Mouse (Mus musculus): Measurements from ENCODE around the gene Sf3b2. TPM values are rescaled to one million over a fixed set of nuclear protein-coding genes. Genes with fewer than 3 reads are reported as not detected.

The Sf3b2 gene
- polyA plus RNA-seq (2015; fragmentation: Nextera tagmentation; extraction: Ambion mirVana) = 347 and 373 TPM in 2 replicates

DNA sequence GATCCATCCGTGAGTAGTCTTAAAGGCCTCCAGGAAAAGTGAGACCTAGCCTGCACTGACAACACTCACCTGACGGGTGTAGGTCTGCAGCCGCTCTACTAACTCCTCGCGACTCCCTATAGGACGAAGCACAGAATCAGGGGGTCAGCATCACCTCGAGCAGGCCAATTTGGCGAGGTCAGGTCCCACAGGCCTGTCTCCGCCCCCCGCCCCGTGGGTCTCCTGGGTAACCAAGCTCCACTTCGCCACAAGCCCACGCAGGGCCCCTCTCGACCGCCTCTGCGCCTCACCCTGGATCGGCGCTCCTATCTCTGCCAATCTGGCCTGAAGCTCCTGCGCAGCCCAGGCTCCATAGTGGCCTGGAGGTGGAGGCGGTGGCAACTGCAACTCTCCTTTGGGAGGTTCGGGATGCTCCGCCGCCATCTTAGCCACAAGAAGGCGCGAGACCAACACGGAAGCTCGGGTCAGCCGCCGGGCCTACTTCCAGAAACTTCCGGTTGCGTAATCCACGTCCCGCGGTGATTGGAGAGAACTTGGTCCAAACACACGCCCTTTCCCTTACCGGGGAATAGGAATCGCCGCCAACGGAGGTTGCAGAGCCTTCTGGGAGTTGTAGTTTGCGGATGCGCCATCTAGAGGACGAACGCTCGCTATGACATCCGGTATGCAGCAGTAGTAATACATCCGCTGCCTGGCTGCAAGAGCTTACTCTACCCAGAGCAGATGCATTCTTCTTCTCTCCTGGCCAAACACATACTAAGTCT lies at the start of gene Sf3b2:
Gene Sf3b2 (minus strand): TSS at position 484 of the 764 bp plus-strand sequence.
- H3K9ac ChIP-seq (replicated peaks; ENCODE audit: low read depth, low read length) = peak within 1 kb of the TSS; percentile 92
- WGBS = under 1% methylated on average over 46 of the region's 46 CpGs
- H3K4me1 ChIP-seq (replicated peaks; ENCODE audit: control insufficient read depth, insufficient read depth, low read length) = peaks cover 37% of the 10 kb centered on the region
- H3K36me3 ChIP-seq (ENCODE audit: control insufficient read depth, insufficient read depth) = peaks cover 14% of the 10 kb centered on the region
- peak within 1 kb of the TSS; percentile 94 for H3K27ac ChIP-seq (ENCODE audit: low read length)
- H3K27me3 ChIP-seq (replicated peaks; ENCODE audit: control insufficient read depth, insufficient read depth, low read length) = no peaks in the 10 kb centered on the region
- peak within 1 kb of the TSS; percentile 96 for H3K4me3 ChIP-seq (replicated peaks; ENCODE audit: low read length)
- peak within 1 kb of the TSS; percentile 85 for H3K4me2 ChIP-seq (ENCODE audit: low read length)
- ATAC-seq = peak; percentile 96
- H3K9me3 ChIP-seq (ENCODE audit: control insufficient read depth, low read length) = no peaks in the 10 kb centered on the region

DNA sequence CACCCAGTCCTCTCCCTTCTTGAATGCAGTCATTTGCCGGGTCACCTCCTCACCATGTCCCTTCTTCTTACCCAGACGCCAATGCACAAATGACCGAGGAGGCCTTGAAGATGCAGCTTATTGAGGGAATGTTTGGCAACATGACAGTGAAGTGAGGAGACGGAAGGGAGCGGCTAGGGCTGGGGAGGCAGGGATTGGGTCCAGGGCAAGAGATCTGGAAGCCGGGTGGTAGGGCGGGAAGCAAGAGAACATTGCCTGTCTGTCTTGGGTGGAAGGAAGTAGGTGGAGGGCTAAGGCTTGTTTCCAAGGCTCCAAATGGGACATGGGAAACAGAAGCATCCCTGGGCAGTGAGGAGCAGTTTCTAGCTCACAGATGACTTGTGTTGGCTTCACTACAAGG lies 46.1 kb upstream of the Sf3b2 start:
- Histone ChIP-seq H3K27ac (ENCODE audit: low read length) (no peak overlapping the region), H3K36me3 (ENCODE audit: control insufficient read depth, insufficient read depth) (no peaks in the 10 kb centered on the region), H3K4me3 (replicated peaks; ENCODE audit: low read length) (no peak overlapping the region), H3K9ac (replicated peaks; ENCODE audit: low read depth, low read length) (no peak overlapping the region), H3K4me2 (ENCODE audit: low read length) (no peak overlapping the region), H3K27me3 (replicated peaks; ENCODE audit: control insufficient read depth, insufficient read depth, low read length) (no peaks in the 10 kb centered on the region), H3K4me1 (replicated peaks; ENCODE audit: control insufficient read depth, insufficient read depth, low read length) (no peaks in the 10 kb centered on the region), H3K9me3 (ENCODE audit: control insufficient read depth, low read length) (no peaks in the 10 kb centered on the region)
- ATAC-seq = no peak
- WGBS = 92% methylated on average over 7 of the region's 7 CpGs

DNA sequence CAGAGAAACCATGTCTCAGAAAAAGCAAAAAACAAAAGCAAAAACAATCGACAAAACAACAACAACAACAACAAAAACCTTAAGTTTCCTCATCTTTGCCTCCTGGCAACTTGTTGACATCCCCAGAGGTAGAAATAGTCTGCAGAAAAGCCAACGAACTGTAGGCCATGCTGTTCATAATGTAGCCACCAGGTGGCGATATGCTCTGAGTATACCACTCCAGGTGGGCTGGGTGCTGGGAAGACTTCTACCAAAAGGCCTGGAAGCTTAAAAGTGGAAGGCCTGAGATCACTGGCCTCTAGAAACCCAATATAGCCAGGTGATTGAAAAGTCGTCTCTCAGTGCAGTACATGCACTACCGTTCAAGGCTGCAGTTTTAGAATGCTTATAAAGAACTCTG lies 42.7 kb upstream of the Sf3b2 start:
- Histone ChIP-seq H3K9me3 (ENCODE audit: control insufficient read depth, low read length) (no peaks in the 10 kb centered on the region), H3K4me1 (replicated peaks; ENCODE audit: control insufficient read depth, insufficient read depth, low read length) (no peaks in the 10 kb centered on the region), H3K36me3 (ENCODE audit: control insufficient read depth, insufficient read depth) (no peaks in the 10 kb centered on the region), H3K9ac (replicated peaks; ENCODE audit: low read depth, low read length) (no peak overlapping the region), H3K27ac (ENCODE audit: low read length) (no peak overlapping the region), H3K27me3 (replicated peaks; ENCODE audit: control insufficient read depth, insufficient read depth, low read length) (no peaks in the 10 kb centered on the region), H3K4me3 (replicated peaks; ENCODE audit: low read length) (no peak overlapping the region), H3K4me2 (ENCODE audit: low read length) (no peak overlapping the region)
- 20% methylated on average over 5 of the region's 5 CpGs for WGBS
- no peak for ATAC-seq

DNA sequence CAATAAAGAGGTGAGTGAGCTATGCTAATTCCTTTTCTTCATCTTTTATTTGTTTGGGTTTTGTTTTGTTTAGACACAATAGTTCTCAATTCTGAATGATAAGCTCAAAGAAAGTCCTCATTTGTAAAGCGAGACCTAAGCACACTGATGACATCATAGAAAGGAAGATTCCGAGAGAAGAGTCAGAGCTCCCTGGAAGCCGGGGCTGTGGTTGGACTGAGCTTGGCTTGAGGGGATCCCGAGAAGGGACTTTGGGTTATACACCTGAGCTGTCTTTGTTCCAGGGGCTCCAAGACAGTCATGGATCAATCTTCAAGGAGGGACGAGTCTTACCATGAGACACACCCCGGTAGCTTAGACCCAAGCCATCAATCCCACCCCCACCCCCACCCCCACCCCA lies 40.2 kb upstream of the Sf3b2 start, which contains the start of gene Catsper1:
Gene Catsper1 (plus strand): TSS at position 301 of the 400 bp plus-strand sequence.
- Histone ChIP-seq H3K4me1 (replicated peaks; ENCODE audit: control insufficient read depth, insufficient read depth, low read length) (no peaks in the 10 kb centered on the region), H3K4me3 (replicated peaks; ENCODE audit: low read length) (no peak within 1 kb of the TSS), H3K36me3 (ENCODE audit: control insufficient read depth, insufficient read depth) (no peaks in the 10 kb centered on the region), H3K4me2 (ENCODE audit: low read length) (no peak within 1 kb of the TSS), H3K27me3 (replicated peaks; ENCODE audit: control insufficient read depth, insufficient read depth, low read length) (no peaks in the 10 kb centered on the region), H3K9ac (replicated peaks; ENCODE audit: low read depth, low read length) (no peak within 1 kb of the TSS), H3K27ac (ENCODE audit: low read length) (no peak within 1 kb of the TSS), H3K9me3 (ENCODE audit: control insufficient read depth, low read length) (no peaks in the 10 kb centered on the region)
- no peak for ATAC-seq
- 86% methylated on average over 6 of the region's 6 CpGs for WGBS

DNA sequence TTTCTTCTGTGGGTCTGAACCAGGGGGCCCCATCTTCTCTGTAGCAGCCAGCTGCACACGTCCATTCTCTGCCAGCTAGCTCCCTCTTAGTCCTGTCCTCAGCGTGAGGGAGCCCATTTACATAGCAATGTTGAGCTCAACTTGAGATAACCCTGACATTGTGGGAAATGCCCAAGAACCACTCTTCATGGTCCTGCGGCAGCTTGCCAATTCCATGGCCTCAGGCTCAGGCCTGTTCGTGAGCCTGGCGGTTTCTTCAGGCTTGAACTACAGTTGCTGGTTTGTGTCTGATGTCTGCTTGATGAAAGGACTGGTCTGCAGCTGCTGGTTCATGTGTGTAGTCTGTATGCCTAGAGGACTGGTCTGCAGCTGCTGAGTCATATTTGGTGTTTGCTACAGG lies 39.5 kb upstream of the Sf3b2 start:
- no peaks in the 10 kb centered on the region for H3K9me3 ChIP-seq (ENCODE audit: control insufficient read depth, low read length)
- no peak overlapping the region for H3K27ac ChIP-seq (ENCODE audit: low read length)
- H3K9ac ChIP-seq (replicated peaks; ENCODE audit: low read depth, low read length) = no peak overlapping the region
- no peaks in the 10 kb centered on the region for H3K27me3 ChIP-seq (replicated peaks; ENCODE audit: control insufficient read depth, insufficient read depth, low read length)
- no peak overlapping the region for H3K4me3 ChIP-seq (replicated peaks; ENCODE audit: low read length)
- ATAC-seq = no peak
- no peaks in the 10 kb centered on the region for H3K4me1 ChIP-seq (replicated peaks; ENCODE audit: control insufficient read depth, insufficient read depth, low read length)
- no peaks in the 10 kb centered on the region for H3K36me3 ChIP-seq (ENCODE audit: control insufficient read depth, insufficient read depth)
- no peak overlapping the region for H3K4me2 ChIP-seq (ENCODE audit: low read length)
- WGBS = 82% methylated on average over 5 of the region's 5 CpGs

DNA sequence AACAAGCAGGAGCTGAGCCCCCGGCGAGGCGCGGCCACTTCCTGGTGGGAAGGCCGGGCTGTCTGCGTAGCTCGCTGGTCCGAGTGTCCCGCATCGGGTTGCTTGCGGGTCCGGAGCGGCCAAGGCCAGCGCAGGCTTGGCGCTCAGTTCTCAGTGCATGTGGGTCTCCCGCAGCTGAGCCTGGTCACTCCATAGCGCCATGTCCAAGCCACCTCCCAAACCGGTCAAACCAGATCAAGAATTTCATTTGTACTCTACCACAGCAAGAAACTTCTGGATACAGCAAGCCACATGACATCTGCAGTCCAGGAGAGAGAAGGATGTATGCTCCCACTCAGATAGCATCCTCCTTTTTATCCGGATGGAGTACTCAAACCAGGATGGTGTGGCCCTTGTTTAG lies 32.7 kb upstream of the Sf3b2 start:
- Histone ChIP-seq H3K4me1 (replicated peaks; ENCODE audit: control insufficient read depth, insufficient read depth, low read length) (no peaks in the 10 kb centered on the region), H3K36me3 (ENCODE audit: control insufficient read depth, insufficient read depth) (no peaks in the 10 kb centered on the region), H3K27me3 (replicated peaks; ENCODE audit: control insufficient read depth, insufficient read depth, low read length) (no peaks in the 10 kb centered on the region), H3K4me2 (ENCODE audit: low read length) (no peak overlapping the region), H3K9me3 (ENCODE audit: control insufficient read depth, low read length) (no peaks in the 10 kb centered on the region), H3K9ac (replicated peaks; ENCODE audit: low read depth, low read length) (no peak overlapping the region), H3K4me3 (replicated peaks; ENCODE audit: low read length) (no peak overlapping the region), H3K27ac (ENCODE audit: low read length) (no peak overlapping the region)
- 84% methylated on average over 19 of the region's 19 CpGs for WGBS
- no peak for ATAC-seq

DNA sequence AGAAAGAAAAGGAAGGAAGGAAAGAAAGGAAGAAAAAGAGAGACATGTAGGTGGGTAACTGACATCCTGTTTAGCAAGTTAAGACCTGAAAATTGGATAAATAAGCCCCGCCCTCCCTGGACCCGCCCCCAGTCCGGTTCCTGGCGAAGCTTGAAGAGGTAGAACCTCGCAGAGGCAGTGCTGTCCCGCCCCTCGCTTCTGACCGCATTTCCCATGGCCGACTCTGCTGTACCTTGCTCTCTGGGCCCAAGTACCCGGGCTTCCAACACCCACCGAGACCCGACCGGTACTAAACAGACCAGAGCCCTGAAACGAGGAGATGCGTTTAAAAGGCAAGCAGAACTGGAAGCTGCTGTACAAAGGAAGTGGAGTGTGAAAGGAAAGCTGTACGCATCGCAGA lies 28.5 kb upstream of the Sf3b2 start:
- no peak for ATAC-seq
- Histone ChIP-seq H3K4me3 (replicated peaks; ENCODE audit: low read length) (no peak overlapping the region), H3K4me2 (ENCODE audit: low read length) (no peak overlapping the region), H3K9ac (replicated peaks; ENCODE audit: low read depth, low read length) (no peak overlapping the region), H3K9me3 (ENCODE audit: control insufficient read depth, low read length) (no peaks in the 10 kb centered on the region), H3K27me3 (replicated peaks; ENCODE audit: control insufficient read depth, insufficient read depth, low read length) (no peaks in the 10 kb centered on the region), H3K4me1 (replicated peaks; ENCODE audit: control insufficient read depth, insufficient read depth, low read length) (no peaks in the 10 kb centered on the region), H3K36me3 (ENCODE audit: control insufficient read depth, insufficient read depth) (no peaks in the 10 kb centered on the region), H3K27ac (ENCODE audit: low read length) (no peak overlapping the region)
- WGBS = 61% methylated on average over 17 of the region's 17 CpGs

GRCm38 (mm10) chr19:5313189-5313588 lies 17.9 kb upstream of the Sf3b2 start:
- 83% methylated on average over 8 of the region's 8 CpGs for WGBS
- Histone ChIP-seq H3K9ac (replicated peaks; ENCODE audit: low read depth, low read length) (no peak overlapping the region), H3K27me3 (replicated peaks; ENCODE audit: control insufficient read depth, insufficient read depth, low read length) (no peaks in the 10 kb centered on the region), H3K4me3 (replicated peaks; ENCODE audit: low read length) (no peak overlapping the region), H3K9me3 (ENCODE audit: control insufficient read depth, low read length) (no peaks in the 10 kb centered on the region), H3K4me2 (ENCODE audit: low read length) (no peak overlapping the region), H3K4me1 (replicated peaks; ENCODE audit: control insufficient read depth, insufficient read depth, low read length) (no peaks in the 10 kb centered on the region), H3K27ac (ENCODE audit: low read length) (no peak overlapping the region), H3K36me3 (ENCODE audit: control insufficient read depth, insufficient read depth) (no peaks in the 10 kb centered on the region)
- no peak for ATAC-seq

DNA sequence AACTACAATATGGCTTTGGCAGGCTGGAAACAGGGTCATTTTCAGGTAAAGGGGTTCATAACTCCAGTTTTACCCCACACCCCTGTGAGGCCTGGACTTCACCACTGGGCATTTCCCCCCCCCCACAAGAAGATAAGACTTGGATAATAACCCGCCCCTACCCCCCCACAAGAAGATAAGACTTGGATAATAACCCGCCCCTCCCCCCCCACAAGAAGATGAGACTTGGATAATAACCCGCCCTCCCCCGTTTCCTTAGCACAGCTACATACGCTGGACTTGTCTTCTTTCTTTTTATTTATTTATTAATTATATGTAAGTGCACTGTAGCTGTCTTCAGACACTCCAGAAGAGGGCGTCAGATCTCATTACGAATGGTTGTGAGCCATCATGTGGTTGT lies 13.8 kb upstream of the Sf3b2 start:
- 82% methylated on average over 7 of the region's 7 CpGs for WGBS
- no peaks in the 10 kb centered on the region for H3K27me3 ChIP-seq (replicated peaks; ENCODE audit: control insufficient read depth, insufficient read depth, low read length)
- H3K9ac ChIP-seq (replicated peaks; ENCODE audit: low read depth, low read length) = no peak overlapping the region
- H3K27ac ChIP-seq (ENCODE audit: low read length) = no peak overlapping the region
- H3K4me3 ChIP-seq (replicated peaks; ENCODE audit: low read length) = no peak overlapping the region
- no peak for ATAC-seq
- no peaks in the 10 kb centered on the region; the same call in 1 of the 2 replicates for H3K9me3 ChIP-seq (ENCODE audit: control insufficient read depth, low read length)
- no peak overlapping the region for H3K4me2 ChIP-seq (ENCODE audit: low read length)
- H3K4me1 ChIP-seq (replicated peaks; ENCODE audit: control insufficient read depth, insufficient read depth, low read length) = no peaks in the 10 kb centered on the region
- H3K36me3 ChIP-seq (ENCODE audit: control insufficient read depth, insufficient read depth) = peaks cover 26% of the 10 kb centered on the region
